Mouse (Mus musculus) heart, adult 2 months (tissue): ENCODE results near the gene Tspo2. TPM values are rescaled to one million over a fixed set of nuclear protein-coding genes. Genes with fewer than 3 reads are reported as not detected.
A peak's percentile ranks its signal among the peaks of the same experiment; 100 is the strongest.

ENCODE experiments used
- DNase-seq, 2 experiments: peaks; one replicate each; pipeline ENCODE4 v3.0.0; 2021
- H3K27ac ChIP-seq: fragments of 200-600 bp; 2 replicates; pipeline ENCODE4 v1.8.1; 2022
- H3K27me3 ChIP-seq: fragments of 200-500 bp; 2 replicates; pipeline ENCODE4 v1.6.1; 2012; ENCODE audit warnings: mild to moderate bottlenecking, low read length, inconsistent platforms, mixed read lengths; ENCODE audit not compliant: control insufficient read depth, insufficient read depth
- H3K36me3 ChIP-seq: fragments of 200-500 bp; 2 replicates; pipeline ENCODE4 v1.6.1; 2012; ENCODE audit warnings: low read length, inconsistent platforms; ENCODE audit not compliant: control insufficient read depth, insufficient read depth
- H3K4me1 ChIP-seq: fragments of 200-500 bp; 2 replicates; pipeline ENCODE4 v1.6.1; 2011; ENCODE audit warnings: low read length; ENCODE audit not compliant: control insufficient read depth, insufficient read depth
- H3K4me3 ChIP-seq: fragments of 200-600 bp; 2 replicates; pipeline ENCODE4 v1.8.1; 2022
- H3K79me2 ChIP-seq: fragments of 200-500 bp; replicated peaks from 2 replicates; pipeline ENCODE4 v1.6.1; 2012; ENCODE audit warnings: mild to moderate bottlenecking, inconsistent platforms, low read length, moderate library complexity, mixed read lengths; ENCODE audit not compliant: control insufficient read depth, insufficient read depth
- H3K9ac ChIP-seq: fragments of 200-500 bp; 2 replicates; pipeline ENCODE4 v1.6.1; 2012; ENCODE audit warnings: low read depth, mild to moderate bottlenecking, control low read depth, inconsistent platforms, low read length, mixed read lengths
- CTCF ChIP-seq: fragments of 200-600 bp; IDR thresholded peaks from 2 replicates; pipeline ENCODE4 v1.8.1; 2022; ENCODE audit warnings: antibody characterized with exemption, mild to moderate bottlenecking, moderate library complexity
- EP300 ChIP-seq: fragments of 200-500 bp; IDR thresholded peaks from 2 replicates; pipeline ENCODE4 v1.6.1; 2011; ENCODE audit warnings: low read depth, low read length, control low read depth; ENCODE audit not compliant: insufficient read depth
- POLR2A ChIP-seq: fragments of 200-500 bp; IDR thresholded peaks from 2 replicates; pipeline ENCODE4 v1.6.1; 2011; ENCODE audit warnings: mild to moderate bottlenecking, low read depth, low read length, control low read depth; ENCODE audit not compliant: insufficient read depth
- WGBS: fragments of 180-500 bp; shearing (Covaris S2); methylation state at CpG from one replicate; pipeline ENCODE4 v1.1.7; 2018; 5-methylcytosine and 5-hydroxymethylcytosine counted together
- intact Hi-C: fragments of 180-260 bp; cut with DNase I; formaldehyde crosslinking; loops from one replicate; pipeline ENCODE4 v1.15.1; 2025
- polyA plus RNA-seq: library from polyadenylated mRNA; depleted of rRNA; stranded (reverse); fragments of >200 nt; gene quantifications from 2 replicates; pipeline ENCODE4 v1.2.3, GENCODE M21; 2012
- total RNA-seq, 2 experiments: library from RNA; stranded (reverse); gene quantifications; 2 replicates each; pipeline ENCODE4 v1.2.3; 2021

Gene Tspo2
- total and polyA plus RNA-seq, 3 experiments, result 1.9 to 5.4 TPM; not detected in 1

- no peaks in the 10 kb centered on the region for H3K4me1 ChIP-seq
- 80% methylated on average over 16 of the region's 16 CpGs for WGBS
- H3K27ac ChIP-seq, result no peak overlapping the region
- TF ChIP-seq CTCF (no peak), EP300 (no peak), POLR2A (no peak)
- no peaks in the 10 kb centered on the region for H3K79me2 ChIP-seq
- no peak overlapping the region for H3K9ac ChIP-seq
- H3K36me3 ChIP-seq, result no peaks in the 10 kb centered on the region
- intact Hi-C loops, result no loop called here
- no peak for DNase-seq
- no peak overlapping the region for H3K4me3 ChIP-seq
- H3K27me3 ChIP-seq, result no peaks in the 10 kb centered on the region
These were observed 7.7 kb downstream of the Tspo2 start for GRCm38 (mm10) chr17:48443542-48444145.

- H3K36me3 ChIP-seq, result no peaks in the 10 kb centered on the region
These were observed 8.4 kb downstream of the Tspo2 start for GRCm38 (mm10) chr17:48442745-48443457.

GRCm38 (mm10) chr17:48437421-48437911 is 13.9 kb downstream of the Tspo2 start:
- H3K9ac ChIP-seq, result no peak overlapping the region
- no peaks in the 10 kb centered on the region for H3K79me2 ChIP-seq
- 38% methylated on average over 7 of the region's 7 CpGs for WGBS
- H3K27me3 ChIP-seq, result no peaks in the 10 kb centered on the region
- no peak for TF ChIP-seq POLR2A
- 0 out of 2 replicates have a peak, but pooled peaks have one; percentile 34 for TF ChIP-seq EP300
- TF ChIP-seq CTCF, result peak; percentile 63
- peak; percentile 58 to 60 for DNase-seq
- H3K4me3 ChIP-seq, result no peak overlapping the region
- peaks cover 3% of the 10 kb centered on the region for H3K4me1 ChIP-seq
- intact Hi-C loops, result loop anchor here (1.0 kb wide), 1 partner anchor 21 kb away; no protein-coding TSS in a partner anchor
- H3K27ac ChIP-seq, result peak overlapping the region; percentile 66
- H3K36me3 ChIP-seq, result no peaks in the 10 kb centered on the region

More at GRCm38 (mm10) chr17:48442745-48443457, 8.4 kb downstream of the Tspo2 start:
- intact Hi-C loops, result no loop called here
- no peak for DNase-seq
- no peak for TF ChIP-seq POLR2A
- TF ChIP-seq CTCF, result no peak; the same call in 1 of the 2 replicates
- TF ChIP-seq EP300, result no peak
- peaks cover 1% of the 10 kb centered on the region for H3K4me1 ChIP-seq
- H3K9ac ChIP-seq, result no peak overlapping the region
- H3K79me2 ChIP-seq, result no peaks in the 10 kb centered on the region
- no peaks in the 10 kb centered on the region for H3K27me3 ChIP-seq
- no peak overlapping the region for H3K27ac ChIP-seq
- no peak overlapping the region for H3K4me3 ChIP-seq
- 77% methylated on average over 7 of the region's 7 CpGs for WGBS

GRCm38 (mm10) chr17:48436487-48436886 is 14.8 kb downstream of the Tspo2 start:
- peak in 1 of 2 experiments; percentile 63 for DNase-seq
- Histone ChIP-seq H3K9ac (no peak overlapping the region), H3K27ac (peak overlapping the region; percentile 66), H3K36me3 (no peaks in the 10 kb centered on the region), H3K27me3 (no peaks in the 10 kb centered on the region), H3K79me2 (no peaks in the 10 kb centered on the region), H3K4me1 (peaks cover 3% of the 10 kb centered on the region), H3K4me3 (no peak overlapping the region)
- 31% methylated on average over 1 of the region's 1 CpGs for WGBS
- TF ChIP-seq EP300 (no peak), CTCF (no peak), POLR2A (no peak)
- intact Hi-C loops, result no loop called here

- TF ChIP-seq EP300 (no peak), POLR2A (no peak), CTCF (no peak)
- no peak for DNase-seq
- Histone ChIP-seq H3K27me3 (no peaks in the 10 kb centered on the region), H3K9ac (no peak overlapping the region), H3K79me2 (no peaks in the 10 kb centered on the region), H3K27ac (no peak overlapping the region), H3K36me3 (peaks cover 4% of the 10 kb centered on the region), H3K4me1 (peaks cover 12% of the 10 kb centered on the region), H3K4me3 (no peak overlapping the region)
- intact Hi-C loops, result no loop called here
- 82% methylated on average over 5 of the region's 5 CpGs for WGBS
These were observed 16.8 kb downstream of the Tspo2 start for GRCm38 (mm10) chr17:48434479-48434878.

GRCm38 (mm10) chr17:48433689-48434330 is 17.5 kb downstream of the Tspo2 start:
- Histone ChIP-seq H3K4me3 (no peak overlapping the region), H3K36me3 (peaks cover 4% of the 10 kb centered on the region), H3K9ac (no peak overlapping the region), H3K79me2 (no peaks in the 10 kb centered on the region), H3K4me1 (peaks cover 12% of the 10 kb centered on the region), H3K27ac (no peak overlapping the region), H3K27me3 (no peaks in the 10 kb centered on the region)
- intact Hi-C loops, result no loop called here
- 50% methylated on average over 6 of the region's 6 CpGs for WGBS
- no peak for TF ChIP-seq EP300
- peak; percentile 46 for TF ChIP-seq CTCF
- no peak for TF ChIP-seq POLR2A
- DNase-seq, result no peak
